Mouse (Mus musculus) frontal cortex, adult (tissue): Measurements from ENCODE around the gene E2f2.

Source experiments
- ATAC-seq: cut with Nextera tagmentation; 2 replicates; pipeline ENCODE4 v1.9.2; 2017; ENCODE audit warnings: mild to moderate bottlenecking, moderate library complexity, mixed read lengths; ENCODE audit not compliant: low TSS enrichment

The E2f2 gene

DNA sequence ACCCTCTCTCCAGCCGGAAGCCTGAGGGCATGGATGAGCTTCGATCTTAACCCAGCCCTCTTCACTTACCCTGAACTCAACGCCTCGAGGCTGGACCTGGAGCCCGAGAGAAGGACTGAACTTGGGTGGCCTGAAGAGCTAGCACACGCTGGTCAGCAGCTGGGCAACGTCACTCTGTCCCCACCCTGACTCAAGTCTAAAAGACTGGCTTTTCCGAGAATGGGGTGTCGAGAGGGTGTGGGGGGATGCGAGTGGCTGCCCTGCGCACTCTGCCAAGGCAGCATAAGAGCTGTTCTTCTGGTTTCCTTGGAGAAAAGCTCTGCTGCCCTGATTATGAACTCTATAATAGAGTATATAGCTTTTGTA, 27.3 kb upstream of the E2f2 start:
- ATAC-seq = no peak

- no peak for ATAC-seq
These were observed 26.8 kb upstream of the E2f2 start for GRCm38 (mm10) chr4:136145362-136145885.

DNA sequence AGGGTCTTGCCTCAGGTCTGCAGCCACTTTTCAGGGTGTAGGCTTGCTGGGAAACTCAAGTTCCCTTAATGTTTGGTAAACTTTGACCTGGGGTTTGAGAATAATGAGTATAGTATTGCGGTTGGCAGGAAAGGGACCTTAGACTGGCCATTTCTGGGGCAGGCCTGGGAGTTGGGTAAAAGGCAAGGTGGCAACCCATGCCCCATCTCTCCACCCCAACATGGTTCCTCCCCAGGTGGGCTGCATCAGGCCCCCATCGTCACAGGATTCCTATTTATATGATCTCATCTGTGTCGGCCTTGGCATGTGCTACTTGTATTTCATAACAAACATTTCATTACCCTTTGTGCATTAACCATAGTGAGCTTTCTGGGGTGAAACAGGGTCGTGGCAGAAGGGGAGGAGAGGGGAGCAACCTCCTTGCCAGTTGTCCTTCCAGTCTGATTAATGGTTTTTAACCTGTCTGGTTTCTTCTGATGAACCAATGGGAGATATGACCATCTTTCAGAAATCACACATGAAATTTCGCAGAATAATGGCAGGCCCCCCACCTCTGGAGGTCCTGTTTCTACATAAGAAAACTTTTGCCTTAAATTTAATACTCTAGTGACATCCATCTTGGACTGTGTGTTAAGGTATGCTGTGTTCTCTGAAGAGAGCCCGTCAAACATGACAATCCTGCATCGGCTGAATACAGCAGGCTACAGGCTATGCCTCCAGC, 26.0 kb upstream of the E2f2 start:
- ATAC-seq = no peak

DNA sequence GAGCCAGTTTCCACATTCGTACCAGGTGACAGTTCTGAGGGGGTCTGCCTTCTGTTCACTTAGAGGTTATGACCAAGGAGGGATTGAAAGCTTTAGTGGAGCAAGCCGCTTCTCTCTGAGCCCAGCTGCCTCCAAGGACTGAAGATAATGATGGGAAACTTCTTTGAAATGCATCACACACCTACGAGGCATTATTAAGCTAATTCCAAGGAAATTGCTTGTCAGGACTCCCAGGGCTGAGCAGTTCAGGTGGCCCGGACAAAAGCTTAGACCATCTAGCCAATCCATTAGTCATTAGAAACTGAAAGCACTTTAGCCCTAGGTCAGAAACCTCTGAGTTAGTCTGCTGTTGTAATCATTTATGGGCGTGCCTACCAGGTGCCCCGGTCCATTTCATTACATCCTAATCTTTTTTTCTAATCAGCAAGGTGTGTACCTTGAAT, 25.5 kb upstream of the E2f2 start:
- no peak for ATAC-seq

- peak; percentile 64 for ATAC-seq
These were observed 24.6 kb upstream of the E2f2 start for GRCm38 (mm10) chr4:136147436-136148135.

GRCm38 (mm10) chr4:136148342-136149044, 23.7 kb upstream of the E2f2 start:
- no peak for ATAC-seq

DNA sequence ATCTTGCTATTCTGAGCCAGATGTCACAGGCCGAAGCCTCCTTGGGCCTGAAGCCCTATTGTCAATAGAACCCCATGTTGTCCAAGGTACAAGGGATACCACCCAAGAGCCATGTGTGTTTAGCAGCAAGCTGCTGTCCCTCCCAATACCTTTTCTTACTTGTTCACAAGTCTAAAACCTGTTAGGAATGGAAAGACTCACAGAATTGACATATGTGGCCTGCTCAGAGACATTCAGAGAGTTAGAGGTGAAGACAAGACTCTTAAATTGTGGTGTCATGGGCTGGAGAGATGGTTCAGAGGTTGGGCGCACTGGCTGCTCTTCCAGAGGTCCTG, 23.2 kb upstream of the E2f2 start:
- no peak for ATAC-seq

DNA sequence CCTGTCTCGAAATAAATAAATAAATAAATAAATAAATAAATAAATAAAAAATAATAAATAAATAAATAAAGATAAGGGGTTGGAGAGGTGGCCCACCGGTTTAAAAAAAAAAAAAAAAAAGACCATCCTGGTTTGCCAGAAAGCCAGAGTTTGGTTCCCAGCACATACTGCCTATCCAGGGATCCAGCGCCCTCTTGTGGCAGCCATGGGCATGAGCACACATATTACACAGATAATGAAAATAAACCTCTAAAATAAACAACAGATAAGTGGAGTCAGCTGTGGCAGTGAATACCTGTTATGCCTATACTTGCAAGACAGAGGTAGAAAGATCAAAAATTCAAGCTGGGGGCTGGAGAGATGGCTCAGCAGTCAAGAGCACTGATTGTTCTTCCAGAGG, 22.5 kb upstream of the E2f2 start:
- no peak for ATAC-seq

- no peak for ATAC-seq
These were observed 21.6 kb upstream of the E2f2 start for GRCm38 (mm10) chr4:136150596-136150995.

DNA sequence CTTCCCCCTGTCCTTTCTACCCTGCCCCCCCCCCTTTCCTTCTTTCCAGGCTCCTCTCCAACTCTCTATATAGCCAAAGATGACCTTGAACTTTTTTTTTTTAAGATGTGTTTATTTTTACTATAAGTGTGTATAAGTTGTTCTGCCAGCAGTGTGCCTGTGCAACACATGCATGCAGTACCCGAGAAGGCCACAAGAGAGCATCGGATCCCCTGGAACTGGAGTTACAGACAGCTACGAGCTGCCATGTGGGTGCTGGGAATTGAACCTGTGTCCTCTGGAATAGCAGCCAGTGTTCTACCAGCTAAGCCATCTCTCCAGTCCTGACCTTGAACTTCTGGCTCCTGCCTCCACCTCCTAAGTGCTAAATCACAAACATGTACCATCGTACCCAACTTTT, 19.4 kb upstream of the E2f2 start:
- no peak for ATAC-seq

- ATAC-seq = no peak
These were observed 17.7 kb upstream of the E2f2 start for GRCm38 (mm10) chr4:136154462-136154861.

DNA sequence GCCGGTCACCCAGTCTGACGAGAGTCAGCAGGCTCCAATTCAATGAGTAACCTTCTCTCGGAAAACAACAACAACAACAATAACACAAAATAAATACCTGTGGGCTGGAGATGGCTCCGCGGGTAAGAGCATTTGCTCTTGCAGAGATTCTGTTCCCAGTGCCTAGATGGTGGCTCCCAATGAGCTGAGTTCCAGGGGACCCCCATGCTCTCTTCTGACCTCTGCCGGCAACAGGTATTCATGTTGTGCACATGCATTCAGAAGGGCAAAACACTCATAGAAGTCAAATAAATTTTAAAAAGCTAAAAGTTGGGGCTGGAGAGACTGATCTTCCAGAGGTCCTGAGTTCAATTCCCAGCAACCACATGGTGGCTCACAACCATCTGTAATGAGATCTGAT, 13.7 kb upstream of the E2f2 start:
- ATAC-seq = no peak

DNA sequence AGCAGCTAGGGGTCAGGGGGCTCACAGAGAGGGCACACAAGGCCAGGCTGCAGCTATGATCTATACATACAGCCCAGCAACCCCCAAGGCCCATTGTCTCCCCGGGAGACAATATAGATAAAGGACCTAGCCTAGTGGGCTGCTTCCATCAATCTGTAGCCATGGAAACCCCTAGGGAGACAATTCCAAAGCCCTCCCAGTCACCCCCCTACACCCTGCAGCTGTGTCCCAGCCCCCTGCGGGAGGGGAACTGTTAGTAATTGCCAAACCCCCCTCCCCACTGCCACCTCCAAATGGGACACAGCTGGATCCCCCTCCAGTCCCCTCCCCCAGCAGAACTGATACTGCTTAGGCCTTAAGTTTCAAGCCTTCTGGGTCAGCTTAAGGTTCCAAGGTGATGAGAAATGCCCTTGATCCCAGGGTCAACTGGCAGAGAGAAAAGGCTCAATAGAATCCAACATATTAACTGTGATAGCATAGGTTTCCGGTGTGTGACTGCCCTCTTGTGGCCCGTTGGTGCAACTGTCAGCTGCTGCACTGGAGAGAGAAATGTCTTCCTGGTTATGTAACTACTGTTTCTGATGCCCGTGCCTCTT, 12.3 kb upstream of the E2f2 start:
- peak; percentile 88 for ATAC-seq

- peak; percentile 83 for ATAC-seq
These were observed 8.7 kb upstream of the E2f2 start for GRCm38 (mm10) chr4:136163448-136163847.

DNA sequence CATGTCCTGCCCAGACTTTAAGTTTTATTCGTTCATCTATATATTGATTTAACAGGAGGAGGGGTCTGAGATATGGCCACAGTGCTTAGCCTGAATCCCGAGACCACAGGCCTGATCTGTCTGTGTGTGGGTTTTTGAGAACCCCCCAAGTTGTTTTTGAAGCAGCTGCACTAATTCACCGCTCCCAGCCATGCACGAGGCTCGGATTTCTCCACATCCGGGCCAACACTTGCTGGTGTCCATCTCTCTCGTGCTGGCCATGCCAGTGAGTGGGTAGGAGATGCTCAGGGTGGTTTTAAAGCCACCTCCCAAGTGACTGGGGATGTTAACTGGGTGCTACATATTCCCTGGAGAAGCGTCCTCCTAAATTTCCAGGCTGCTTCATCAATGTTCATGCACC, 7.2 kb upstream of the E2f2 start:
- ATAC-seq = no peak

DNA sequence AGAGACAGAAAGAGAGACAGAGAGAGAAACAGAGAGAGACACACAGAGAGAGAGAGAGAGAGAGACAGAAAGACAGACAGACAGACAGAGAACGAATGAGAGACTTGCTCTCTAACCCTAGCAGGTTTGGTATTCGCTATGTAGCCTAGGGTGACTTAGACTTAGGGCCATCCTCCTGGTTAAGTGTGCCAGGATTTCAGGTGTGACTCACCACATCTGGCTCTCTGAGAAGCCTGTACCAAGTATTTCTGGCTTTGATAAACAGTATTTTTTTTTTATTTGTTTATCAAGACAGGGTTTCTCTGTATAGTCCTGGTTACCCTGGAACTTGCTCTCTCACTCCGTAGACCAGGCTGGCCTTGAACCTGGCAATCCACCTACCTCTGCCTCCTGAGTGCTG, 4.5 kb upstream of the E2f2 start:
- ATAC-seq = no peak

DNA sequence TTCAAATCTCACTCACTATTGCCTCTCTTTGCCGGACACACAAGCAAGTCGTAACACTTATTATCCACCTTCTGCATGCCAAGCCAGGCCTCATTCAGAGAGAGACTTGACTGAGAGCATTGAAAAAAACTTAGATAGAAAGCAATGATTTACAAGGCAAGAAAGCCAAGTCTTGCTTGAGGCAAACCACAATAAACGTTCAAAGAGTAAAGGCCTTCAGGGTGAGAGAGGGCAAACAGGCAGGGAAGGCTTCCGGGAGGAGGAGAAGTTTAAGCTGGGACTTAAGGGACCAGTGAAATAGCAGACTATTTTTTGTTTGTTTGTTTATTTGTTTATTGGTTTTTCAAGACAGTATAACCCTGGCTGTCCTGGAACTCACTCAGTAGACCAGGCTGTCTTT, 1.8 kb upstream of the E2f2 start:
- no peak for ATAC-seq

- ATAC-seq = no peak
These were observed 739 bp upstream of the E2f2 start for GRCm38 (mm10) chr4:136171455-136171854.

GRCm38 (mm10) chr4:136172542-136173209, 482 bp downstream of the E2f2 start:
- no peak for ATAC-seq

- ATAC-seq = no peak
These were observed 1.1 kb downstream of the E2f2 start for GRCm38 (mm10) chr4:136173210-136173715.
